Mouse (Mus musculus) liver, embryonic 12.5 days (tissue): Measurements from ENCODE around the gene Kdm1a. TPM values are rescaled to one million over a fixed set of nuclear protein-coding genes. Genes with fewer than 3 reads are reported as not detected.

Source experiments
- ATAC-seq: fragments of 200-750 bp; cut with Nextera tagmentation; 2 replicates; pipeline ENCODE4 v1.8.0; 2017; ENCODE audit warnings: moderate number of reproducible peaks, mild to moderate bottlenecking, moderate library complexity
- H3K27ac ChIP-seq: fragments of 300-500 bp; sonication (generic); 2 replicates; pipeline ENCODE4 v1.5.1; 2016; ENCODE audit warnings: mild to moderate bottlenecking
- H3K27me3 ChIP-seq: fragments of 300-500 bp; sonication (generic); replicated peaks from 2 replicates; pipeline ENCODE4 v1.6.1; 2016; ENCODE audit warnings: mild to moderate bottlenecking, moderate library complexity
- H3K36me3 ChIP-seq: fragments of 300-500 bp; sonication (generic); 2 replicates; pipeline ENCODE4 v1.6.1; 2016; ENCODE audit warnings: mild to moderate bottlenecking, moderate library complexity
- H3K4me1 ChIP-seq: fragments of 300-500 bp; sonication (generic); 2 replicates; pipeline ENCODE4 v1.6.1; 2016
- H3K4me2 ChIP-seq: fragments of 300-500 bp; sonication (generic); 2 replicates; pipeline ENCODE4 v1.6.1; 2016; ENCODE audit warnings: mild to moderate bottlenecking, moderate library complexity
- H3K4me3 ChIP-seq: fragments of 300-500 bp; sonication (generic); 2 replicates; pipeline ENCODE4 v1.5.1; 2016; ENCODE audit warnings: mild to moderate bottlenecking, moderate library complexity
- H3K9ac ChIP-seq: fragments of 300-500 bp; sonication (generic); 2 replicates; pipeline ENCODE4 v1.6.1; 2016; ENCODE audit warnings: mild to moderate bottlenecking, moderate library complexity
- H3K9me3 ChIP-seq: fragments of 300-500 bp; sonication (generic); replicated peaks from 2 replicates; pipeline ENCODE4 v1.6.1; 2016; ENCODE audit warnings: mild to moderate bottlenecking, moderate library complexity
- WGBS: fragments of 180-500 bp; shearing (Covaris S2); methylation state at CpG from one replicate; pipeline ENCODE4 v1.1.7; 2016; ENCODE audit not compliant: insufficient replicate concordance; 5-methylcytosine and 5-hydroxymethylcytosine counted together
- microRNA-seq: library from miRNA; unstranded; fragments of <30 nt; microRNA quantifications from one replicate; pipeline ENCODE4, GENCODE M21; 2017
- polyA plus RNA-seq: library from polyadenylated mRNA; unstranded; fragments of >200 nt; fragmentation: Nextera tagmentation; extraction: Ambion mirVana; gene quantifications from 2 replicates; pipeline ENCODE4 v1.2.1, GENCODE M21; 2016

Kdm1a gene
- polyA plus RNA-seq, 1 experiment from 2014 or later, result 31.3 TPM

DNA sequence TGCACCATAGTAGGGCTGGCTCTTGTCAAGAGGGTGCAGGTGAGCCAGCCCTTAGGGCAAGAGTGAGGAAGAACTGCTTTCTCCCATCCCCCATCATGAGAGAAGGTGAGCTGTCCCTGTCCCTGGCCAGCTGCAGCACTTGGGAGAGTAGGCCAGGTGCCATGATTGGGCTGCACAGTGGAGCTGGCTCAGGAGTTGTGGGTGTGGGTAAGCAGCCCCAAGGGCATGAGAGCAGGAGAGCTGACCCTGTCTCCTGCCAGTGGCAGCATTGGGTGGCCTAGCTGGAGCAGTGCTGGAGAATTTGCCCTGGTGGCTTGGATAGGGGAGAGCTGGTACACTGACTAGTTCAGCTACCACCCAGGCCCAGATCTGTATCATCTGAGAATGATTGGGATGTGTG is 89.6 kb downstream of the Kdm1a start:
- Histone ChIP-seq H3K9me3 (no peaks in the 10 kb centered on the region), H3K36me3 (no peaks in the 10 kb centered on the region), H3K27me3 (no peaks in the 10 kb centered on the region), H3K27ac (no peak overlapping the region), H3K4me2 (no peak overlapping the region), H3K4me3 (no peak overlapping the region), H3K4me1 (peaks cover 13% of the 10 kb centered on the region; the same call in 1 of the 2 replicates), H3K9ac (no peak overlapping the region)
- ATAC-seq, result no peak

DNA sequence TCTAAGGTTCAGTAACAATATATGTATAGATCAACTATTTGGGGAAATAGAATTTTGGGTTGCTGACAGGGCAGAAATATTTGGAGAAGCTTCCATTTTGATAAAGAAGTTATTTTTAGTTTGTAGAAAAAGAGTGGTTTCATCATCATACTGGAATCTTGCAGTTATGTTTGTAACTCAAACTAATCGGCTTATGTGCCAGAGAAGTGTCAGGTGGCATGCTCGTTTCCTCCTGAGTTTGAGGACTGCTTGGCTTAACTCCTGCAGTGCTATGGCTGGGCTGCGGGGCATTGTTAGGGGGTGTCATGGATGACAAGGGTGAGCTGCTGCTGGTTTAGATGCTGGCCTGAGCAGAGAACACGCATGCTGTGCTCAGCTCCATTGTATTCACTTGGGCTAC is 90.8 kb downstream of the Kdm1a start:
- peaks cover 13% of the 10 kb centered on the region; the same call in 1 of the 2 replicates for H3K4me1 ChIP-seq
- no peak overlapping the region for H3K4me3 ChIP-seq
- ATAC-seq, result no peak
- H3K9ac ChIP-seq, result no peak overlapping the region
- WGBS, result 68% methylated on average over 4 of the region's 4 CpGs
- H3K27ac ChIP-seq, result no peak overlapping the region
- H3K27me3 ChIP-seq, result no peaks in the 10 kb centered on the region
- no peak overlapping the region for H3K4me2 ChIP-seq
- H3K9me3 ChIP-seq, result no peaks in the 10 kb centered on the region
- no peaks in the 10 kb centered on the region for H3K36me3 ChIP-seq

DNA sequence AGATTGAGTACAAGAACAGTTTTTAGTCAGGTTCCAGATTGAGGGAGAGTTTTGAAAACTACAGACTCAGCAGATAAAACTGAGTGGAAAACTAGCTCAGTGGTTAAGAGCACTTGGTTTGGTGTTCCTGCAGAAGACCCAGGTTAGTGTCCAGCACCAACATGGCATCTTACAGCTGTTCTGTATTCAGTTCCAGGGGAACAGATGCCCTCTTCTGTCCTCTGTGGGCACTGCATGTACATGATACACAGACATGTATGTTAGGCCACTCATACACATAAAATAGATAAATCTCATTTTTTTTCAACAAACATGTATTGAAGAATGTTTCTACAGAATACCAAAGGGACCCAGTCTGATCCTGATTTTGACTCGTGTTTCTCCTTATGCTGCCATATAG is 92.7 kb downstream of the Kdm1a start:
- WGBS, result 59% methylated on average over 1 of the region's 1 CpGs
- Histone ChIP-seq H3K27ac (no peak overlapping the region), H3K36me3 (no peaks in the 10 kb centered on the region), H3K4me2 (no peak overlapping the region), H3K9me3 (no peaks in the 10 kb centered on the region), H3K27me3 (no peaks in the 10 kb centered on the region), H3K4me3 (no peak overlapping the region), H3K4me1 (peaks cover 20% of the 10 kb centered on the region; the same call in 1 of the 2 replicates), H3K9ac (no peak overlapping the region)
- ATAC-seq, result no peak

DNA sequence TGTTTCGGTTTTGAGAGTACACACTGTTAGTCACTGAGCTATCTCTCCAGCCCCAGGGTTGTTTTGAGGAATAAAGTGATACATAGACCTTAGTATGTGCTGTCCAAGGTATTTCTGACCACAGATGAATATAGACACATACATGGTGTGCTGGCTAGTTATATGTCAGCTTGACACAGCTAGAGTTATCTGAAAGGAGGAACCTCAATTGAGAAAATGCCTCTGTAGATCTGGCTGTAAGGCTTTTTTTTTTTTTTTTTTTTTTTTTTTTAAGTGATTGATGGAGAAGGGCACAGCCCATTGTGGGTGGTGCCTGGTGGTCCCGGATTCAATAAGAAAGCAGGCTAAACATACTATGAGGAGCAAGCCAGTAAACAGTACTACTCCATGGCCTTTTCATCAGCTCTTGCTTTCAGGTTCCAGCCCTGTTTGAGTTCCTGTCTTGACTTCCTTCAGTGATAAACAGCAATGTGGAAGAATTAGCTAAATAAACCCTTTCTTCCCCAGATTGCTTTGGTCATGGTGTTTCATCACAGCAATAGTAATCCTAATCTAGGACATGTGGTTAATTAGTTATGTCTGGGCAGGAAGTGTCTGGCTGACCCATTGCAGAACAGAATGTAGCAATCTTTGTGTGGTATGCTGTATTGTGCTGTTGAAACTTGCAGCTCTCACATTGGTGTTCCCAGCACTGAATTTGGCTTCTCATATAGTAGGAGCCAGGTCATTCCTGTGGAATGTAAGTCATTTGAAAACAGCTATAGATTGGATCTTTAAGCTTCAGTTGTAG is 96.9 kb downstream of the Kdm1a start:
- Histone ChIP-seq H3K9me3 (no peaks in the 10 kb centered on the region), H3K27ac (no peak overlapping the region), H3K4me1 (peaks cover 7% of the 10 kb centered on the region; the same call in 1 of the 2 replicates), H3K4me3 (no peak overlapping the region), H3K4me2 (no peak overlapping the region), H3K9ac (no peak overlapping the region), H3K27me3 (no peaks in the 10 kb centered on the region), H3K36me3 (no peaks in the 10 kb centered on the region)
- ATAC-seq, result no peak
- 24% methylated on average over 2 of the region's 2 CpGs for WGBS

Small RNA genes within 50 kb of the gene (microRNA-seq; reads per million reads assigned to microRNA genes)
- gene Gm22180, result not detected

Other genes starting within 250 kb of the Kdm1a start
- not detected in 2 replicates for gene Htr1d, start 179.2 kb downstream of the Kdm1a start, polyA plus RNA-seq
- gene 6030445D17Rik, start 140.5 kb downstream of the Kdm1a start, polyA plus RNA-seq, result 0.10 TPM in 1 of 2 replicates, not detected in the other
- 25.6 and 25.7 TPM in 2 replicates for gene Luzp1, start 133.0 kb downstream of the Kdm1a start, polyA plus RNA-seq
- gene Tex46, start 7.7 kb upstream of the Kdm1a start, polyA plus RNA-seq, result not detected in 2 replicates
- not detected in 2 replicates for gene Lactbl1, start 19.9 kb upstream of the Kdm1a start, polyA plus RNA-seq
- 1.4 and 1.7 TPM in 2 replicates for gene Ephb2, start 233.3 kb upstream of the Kdm1a start, polyA plus RNA-seq